Comparison of ENCODE assay signal across 21 mouse cellular contexts in the genomic region with DNA sequence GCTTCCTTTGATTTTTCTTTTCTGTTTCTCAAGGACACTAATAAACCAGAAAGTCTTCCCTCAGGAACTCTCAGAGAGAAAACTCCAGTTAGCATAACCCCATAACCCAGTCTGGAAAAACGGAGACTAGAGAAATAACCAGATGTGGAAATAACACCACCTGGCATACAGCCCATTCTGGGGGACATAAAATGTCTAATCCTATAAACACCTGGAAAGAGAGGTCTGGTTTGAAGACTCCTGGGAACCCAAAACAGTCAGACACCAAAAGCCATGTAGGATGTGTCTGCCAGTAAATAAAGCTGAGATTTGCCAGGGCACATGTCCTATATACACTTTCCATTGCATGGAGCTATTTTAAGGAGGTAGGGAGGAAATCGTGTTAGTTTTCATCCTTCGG. TPM values are rescaled to one million over a fixed set of nuclear protein-coding genes. Genes with fewer than 3 reads are reported as not detected.
DNase-seq lines count a peak whose midpoint lies in the region; ATAC-seq lines count a peak whose summit lies in the region.
"Had no signal": no experiment of that assay in that cellular context is flagged by ENCODE, and none has a peak within 500 bp of the region (broad histone marks: within the 10 kb centered on the region; RNA-seq: fewer than 3 reads in every experiment).

No protein-coding gene starts in this region.

- H3K9ac ChIP-seq in embryonic facial prominence, embryonic 14.5 days (ENCODE audit: low read depth, low read length) = no peak overlapping the region
- H3K9ac ChIP-seq in limb, embryonic 12.5 days (replicated peaks) = no peak overlapping the region
- H3K9ac ChIP-seq: embryonic facial prominence, embryonic 13.5 days; heart, embryonic 15.5 days; hindbrain, embryonic 13.5 days had no signal

- peaks cover 19% of the 10 kb centered on the region; the same call in 1 of the 2 replicates for H3K4me1 ChIP-seq in embryonic facial prominence, embryonic 14.5 days (ENCODE audit: control insufficient read depth, insufficient read depth, low read length)
- peaks cover 6% of the 10 kb centered on the region; the same call in 1 of the 2 replicates for H3K4me1 ChIP-seq in embryonic facial prominence, embryonic 10.5 days
- H3K4me1 ChIP-seq in limb, embryonic 12.5 days (replicated peaks) = peaks cover 55% of the 10 kb centered on the region

- WGBS in embryonic facial prominence, embryonic 14.5 days = 56% methylated on average over 3 of the region's 3 CpGs
- WGBS in embryonic facial prominence, embryonic 10.5 days = 83% methylated on average over 3 of the region's 3 CpGs
- WGBS in limb, embryonic 12.5 days = 34% methylated on average over 3 of the region's 3 CpGs

- no peaks in the 10 kb centered on the region for H3K9me3 ChIP-seq in embryonic facial prominence, embryonic 14.5 days (ENCODE audit: control insufficient read depth, low read length)
- no peaks in the 10 kb centered on the region for H3K9me3 ChIP-seq in embryonic facial prominence, embryonic 10.5 days
- no peaks in the 10 kb centered on the region for H3K9me3 ChIP-seq in limb, embryonic 12.5 days
- H3K9me3 ChIP-seq: embryonic facial prominence, embryonic 13.5 days; forebrain, embryonic 10.5 days; heart, embryonic 15.5 days; hindbrain, embryonic 13.5 days had no signal

- no peak overlapping the region for H3K27ac ChIP-seq in embryonic facial prominence, embryonic 14.5 days (replicated peaks; ENCODE audit: low read depth, low read length)
- no peak overlapping the region for H3K27ac ChIP-seq in embryonic facial prominence, embryonic 10.5 days (replicated peaks)
- H3K27ac ChIP-seq in limb, embryonic 12.5 days = no peak overlapping the region
- H3K27ac ChIP-seq: embryonic facial prominence, embryonic 13.5 days; forebrain, embryonic 10.5 days; heart, adult 2 months; heart, embryonic 15.5 days; hindbrain, embryonic 13.5 days had no signal

- H3K36me3 ChIP-seq in embryonic facial prominence, embryonic 14.5 days (ENCODE audit: control insufficient read depth, insufficient read depth, low read length) = peaks cover 13% of the 10 kb centered on the region; the same call in 1 of the 2 replicates
- peaks cover 48% of the 10 kb centered on the region for H3K36me3 ChIP-seq in embryonic facial prominence, embryonic 10.5 days (replicated peaks)
- peaks cover 30% of the 10 kb centered on the region for H3K36me3 ChIP-seq in limb, embryonic 12.5 days
- H3K36me3 ChIP-seq: heart, embryonic 15.5 days; hindbrain, embryonic 13.5 days had no signal

- H3K27me3 ChIP-seq in embryonic facial prominence, embryonic 14.5 days (replicated peaks; ENCODE audit: control insufficient read depth, insufficient read depth, low read length) = no peaks in the 10 kb centered on the region
- no peaks in the 10 kb centered on the region for H3K27me3 ChIP-seq in embryonic facial prominence, embryonic 10.5 days (replicated peaks; ENCODE audit: low read depth, poor library complexity, severe bottlenecking)
- H3K27me3 ChIP-seq in limb, embryonic 12.5 days = no peaks in the 10 kb centered on the region
- H3K27me3 ChIP-seq: CH12.LX; embryonic facial prominence, embryonic 13.5 days; heart, embryonic 15.5 days; hindbrain, embryonic 13.5 days had no signal

- no peak overlapping the region for H3K4me3 ChIP-seq in embryonic facial prominence, embryonic 14.5 days (ENCODE audit: low read depth, low read length)
- H3K4me3 ChIP-seq in embryonic facial prominence, embryonic 10.5 days = no peak overlapping the region
- no peak overlapping the region for H3K4me3 ChIP-seq in limb, embryonic 12.5 days (replicated peaks)
- H3K4me3 ChIP-seq: embryonic facial prominence, embryonic 13.5 days; erythroblast, embryonic 14.5 days; forebrain, embryonic 10.5 days; heart, adult 2 months; heart, embryonic 15.5 days; hindbrain, embryonic 13.5 days had no signal

- no peak for ATAC-seq in embryonic facial prominence, embryonic 14.5 days (ENCODE audit: low read depth)
- ATAC-seq in limb, embryonic 12.5 days (ENCODE audit: insufficient number of reproducible peaks, insufficient read depth, low FRiP score, low TSS enrichment, low read depth) = peak; percentile 88
- ATAC-seq: forebrain, embryonic 14.5 days had no signal

- no peak overlapping the region for H3K4me2 ChIP-seq in embryonic facial prominence, embryonic 14.5 days (ENCODE audit: low read depth, low read length)
- no peak overlapping the region for H3K4me2 ChIP-seq in limb, embryonic 12.5 days
- H3K4me2 ChIP-seq: embryonic facial prominence, embryonic 13.5 days; heart, embryonic 11.5 days; heart, embryonic 15.5 days; hindbrain, embryonic 13.5 days had no signal

- DNase-seq in embryonic facial prominence, embryonic 14.5 days (ENCODE audit: low spot score) = peak; percentile 28
- DNase-seq in embryonic facial prominence, embryonic 10.5 days (ENCODE audit: low spot score) = no peak
- DNase-seq in MN1 (ENCODE audit: low spot score) = peak; percentile 63
- DNase-seq in mesoderm, embryonic 11.5 days (ENCODE audit: low read depth, low spot score) = peak; percentile 24
- DNase-seq in B cell, adult 2 months = no peak
- DNase-seq in cerebellum, adult 8-10 months = no peak
- DNase-seq: adrenal gland, postnatal 25 days; cerebellum, adult 18-20 months; cerebellum, postnatal 10 days; gastrocnemius, postnatal 10 days; heart, adult 2 months; heart, postnatal 14 days had no signal

RNA-seq across cellular contexts. Expression of gene Cdh11, which starts 42.5 kb away (rescaled TPM):
- polyA plus RNA-seq in embryonic facial prominence, embryonic 14.5 days (2014; fragmentation: Nextera tagmentation; extraction: Ambion mirVana) = 207 and 239 TPM in 2 replicates
- 82.9 and 103 TPM in 2 replicates for polyA plus RNA-seq in embryonic facial prominence, embryonic 10.5 days (2016; fragmentation: Nextera tagmentation; extraction: Ambion mirVana)
- 200 TPM in 2 replicates for polyA plus RNA-seq in limb, embryonic 12.5 days (2016; fragmentation: Nextera tagmentation; extraction: Ambion mirVana)
- polyA plus RNA-seq: erythroblast, embryonic 14.5 days had no signal

Comparison
In these comparisons a context has a peak if more than half of its experiments do, and no peak if none do; other contexts are left out.
1. DNase-seq: peak in embryonic facial prominence, embryonic 14.5 days (single experiment), MN1 (single experiment) and mesoderm, embryonic 11.5 days (single experiment); none in embryonic facial prominence, embryonic 10.5 days (single experiment), B cell, adult 2 months (0 of 2) and cerebellum, adult 8-10 months (single experiment).